Mouse (Mus musculus) liver, adult 2 months (tissue): ENCODE results near the gene Pogk.

Experiments used
- CTCF ChIP-seq: fragments of 200-500 bp; IDR thresholded peaks from 2 replicates; pipeline ENCODE4 v1.5.1; 2011; ENCODE audit warnings: low read depth, low read length, control low read depth
- POLR2A ChIP-seq: fragments of 200-500 bp; IDR thresholded peaks from 2 replicates; pipeline ENCODE4 v1.6.1; 2011; ENCODE audit warnings: low read length, control low read depth; ENCODE audit not compliant: insufficient read depth; ENCODE audit errors: extremely low read depth

- TF ChIP-seq POLR2A (no peak), CTCF (no peak)
These were observed 67.6 kb downstream of the Pogk start for GRCm38 (mm10) chr1:166342060-166342459.
